Mouse (Mus musculus) heart, adult 11 months (tissue): Measurements from ENCODE around the gene Pdha2.

Experiments
- DNase-seq: peaks from one replicate; pipeline ENCODE4 v3.0.0; 2022

Gene Pdha2

GRCm38 (mm10) chr3:141212255-141212654, at the start of gene Pdha2:
Gene Pdha2 (minus strand): TSS chr3:141212355.
- DNase-seq, result no peak

- DNase-seq, result no peak
Measured at GRCm38 (mm10) chr3:141260518-141260917, 48.4 kb upstream of the Pdha2 start.

GRCm38 (mm10) chr3:141251440-141251839, 39.3 kb upstream of the Pdha2 start:
- no peak for DNase-seq

GRCm38 (mm10) chr3:141244725-141245298, 32.7 kb upstream of the Pdha2 start:
- no peak for DNase-seq

- DNase-seq, result no peak
Measured at GRCm38 (mm10) chr3:141238071-141238470, 25.9 kb upstream of the Pdha2 start.

GRCm38 (mm10) chr3:141229148-141229547, 17.0 kb upstream of the Pdha2 start:
- no peak for DNase-seq

GRCm38 (mm10) chr3:141222339-141222738, 10.2 kb upstream of the Pdha2 start:
- no peak for DNase-seq

- DNase-seq, result no peak
Measured at GRCm38 (mm10) chr3:141218561-141218960, 6.4 kb upstream of the Pdha2 start.

GRCm38 (mm10) chr3:141216999-141217398, 4.8 kb upstream of the Pdha2 start:
- DNase-seq, result no peak

- no peak for DNase-seq
Measured at GRCm38 (mm10) chr3:141216237-141216636, 4.1 kb upstream of the Pdha2 start.

GRCm38 (mm10) chr3:141214789-141215188, 2.6 kb upstream of the Pdha2 start:
- DNase-seq, result no peak

- no peak for DNase-seq
Measured at GRCm38 (mm10) chr3:141214197-141214596, 2.0 kb upstream of the Pdha2 start.

- no peak for DNase-seq
Measured at GRCm38 (mm10) chr3:141211644-141212043, 511 bp downstream of the Pdha2 start.

- DNase-seq, result no peak
Measured at GRCm38 (mm10) chr3:141201766-141202165, 10.4 kb downstream of the Pdha2 start.

- no peak for DNase-seq
Measured at GRCm38 (mm10) chr3:141197308-141197861, 14.8 kb downstream of the Pdha2 start.

GRCm38 (mm10) chr3:141191653-141192052, 20.5 kb downstream of the Pdha2 start:
- no peak for DNase-seq

GRCm38 (mm10) chr3:141190429-141190828, 21.7 kb downstream of the Pdha2 start:
- no peak for DNase-seq

- no peak for DNase-seq
Measured at GRCm38 (mm10) chr3:141160986-141161385, 51.2 kb downstream of the Pdha2 start.
